8 mouse cellular contexts compared by ENCODE assay signal in genomic region chr7:142470808-142471413, GRCm38 (mm10). TPM values are rescaled to one million over a fixed set of nuclear protein-coding genes. Genes with fewer than 3 reads are reported as not detected.
A peak's percentile ranks its signal among the peaks of the same experiment; 100 is the strongest.
DNase-seq lines count a peak whose midpoint lies in the region; ATAC-seq lines count a peak whose summit lies in the region.

No protein-coding gene starts in this region.

- peaks cover 2% of the 10 kb centered on the region; the same call in 1 of the 2 replicates for H3K4me1 ChIP-seq in brown adipose tissue, adult 24 weeks (ENCODE audit: control insufficient read depth, insufficient read depth, insufficient read length, low read length)
- H3K4me1 ChIP-seq in heart, embryonic 10.5 days, result peaks cover 60% of the 10 kb centered on the region
- H3K4me1 ChIP-seq in neural tube, embryonic 14.5 days (ENCODE audit: control insufficient read depth, insufficient read depth, low read length), result 0 out of 2 replicates have a peak, but pooled peaks cover 7% of the 10 kb centered on the region

- WGBS in heart, embryonic 10.5 days, result 15% methylated on average over 4 of the region's 4 CpGs
- 28% methylated on average over 4 of the region's 4 CpGs for WGBS in neural tube, embryonic 14.5 days

- no peak overlapping the region for H3K4me3 ChIP-seq in brown adipose tissue, adult 24 weeks (ENCODE audit: insufficient read depth, low read depth, low read length)
- no peak overlapping the region for H3K4me3 ChIP-seq in heart, embryonic 10.5 days
- H3K4me3 ChIP-seq in neural tube, embryonic 14.5 days (ENCODE audit: low read depth, low read length), result no peak overlapping the region

- 0 out of 2 replicates have a peak, but pooled peaks have one; percentile 34 for ATAC-seq in neural tube, embryonic 14.5 days (ENCODE audit: low read depth)

- intact Hi-C loops in left cerebral cortex, postnatal 4 days (cut with DNase I), result no loop called here

- H3K27ac ChIP-seq in brown adipose tissue, adult 24 weeks (replicated peaks; ENCODE audit: low read depth, low read length), result 0 out of 2 replicates have a peak overlapping the region, but pooled peaks have one; percentile 12
- H3K27ac ChIP-seq in heart, embryonic 10.5 days, result peak overlapping the region; percentile 99
- no peak overlapping the region for H3K27ac ChIP-seq in neural tube, embryonic 14.5 days (ENCODE audit: low read depth, low read length)

- H3K9me3 ChIP-seq in heart, embryonic 10.5 days, result no peaks in the 10 kb centered on the region
- no peaks in the 10 kb centered on the region for H3K9me3 ChIP-seq in neural tube, embryonic 14.5 days (ENCODE audit: control insufficient read depth, low read length)

- DNase-seq in left cerebral cortex, postnatal 4 days, result peak; percentile 64
- no peak for DNase-seq in left cerebral cortex, adult 8-10 months (ENCODE audit: low spot score in 2 of 2)
- peak; percentile 89 for DNase-seq in heart, embryonic 10.5 days (ENCODE audit: low spot score)
- peak; percentile 85 to 88 for DNase-seq in kidney, postnatal 4 days
- no peak for DNase-seq in c-Kit-positive CD71-positive TER-119-positive erythroid progenitor cells, embryonic 14.5 days (ENCODE audit: low spot score)
- DNase-seq in frontal cortex, adult 2 months (ENCODE audit: extremely low spot score in 1 of 2, low spot score in 1 of 2), result no peak

- H3K4me2 ChIP-seq in neural tube, embryonic 14.5 days (ENCODE audit: low read depth, low read length), result no peak overlapping the region

- 0 out of 2 replicates have a peak, but pooled peaks cover 4% of the 10 kb centered on the region for H3K27me3 ChIP-seq in heart, embryonic 10.5 days (ENCODE audit: insufficient read depth, poor library complexity, severe bottlenecking)
- H3K27me3 ChIP-seq in neural tube, embryonic 14.5 days (ENCODE audit: control insufficient read depth, insufficient read depth, low read length), result no peaks in the 10 kb centered on the region

- no peak overlapping the region for H3K9ac ChIP-seq in neural tube, embryonic 14.5 days (replicated peaks; ENCODE audit: low read depth, low read length)

- H3K36me3 ChIP-seq in heart, embryonic 10.5 days, result no peaks in the 10 kb centered on the region
- H3K36me3 ChIP-seq in neural tube, embryonic 14.5 days (ENCODE audit: control insufficient read depth, insufficient read depth, low read length), result no peaks in the 10 kb centered on the region

RNA-seq across cellular contexts. Expression of gene Lsp1, which starts 10.3 kb away (rescaled TPM):
- 1 to 10 TPM; 5.5 to 5.7 TPM for total RNA-seq in left cerebral cortex, postnatal 4 days (2021)
- 10 to 100 TPM; 10.8 to 18.8 (median 13.9) TPM for total RNA-seq in left cerebral cortex, adult 8-10 months (2022)
- polyA plus RNA-seq in brown adipose tissue, adult 24 weeks (2012; ENCODE audit: insufficient read depth, insufficient read length, missing spikeins), result 18.0 and 22.8 TPM in 2 replicates
- polyA plus RNA-seq in heart, embryonic 10.5 days (2016; fragmentation: Nextera tagmentation; extraction: Ambion mirVana), result 32.0 and 36.9 TPM in 2 replicates
- polyA plus RNA-seq in neural tube, embryonic 14.5 days (2014; fragmentation: Nextera tagmentation; extraction: Ambion mirVana), result 3.9 and 5.6 TPM in 2 replicates
- polyA plus RNA-seq in frontal cortex, adult 2 months (2012; rRNA removed), result 11.0 and 11.2 TPM in 2 replicates

RNA-seq across cellular contexts. Expression of gene Tnnt3, which starts 27.7 kb away (rescaled TPM):
- total RNA-seq in left cerebral cortex, postnatal 4 days (2021), result 1 to 10 TPM in 1 of 2 experiments, not detected in 1; 1.3 TPM
- 10 to 100 TPM in 1 of 4 experiments, 1 to 10 TPM in 2, under 1 TPM in 1; 0.88 to 14.3 (median 6.5) TPM for total RNA-seq in left cerebral cortex, adult 8-10 months (2022)
- polyA plus RNA-seq in brown adipose tissue, adult 24 weeks (2012; ENCODE audit: insufficient read depth, insufficient read length, missing spikeins), result 455 and 586 TPM in 2 replicates
- polyA plus RNA-seq in heart, embryonic 10.5 days (2016; fragmentation: Nextera tagmentation; extraction: Ambion mirVana), result 9.5 and 10.4 TPM in 2 replicates
- 2.3 and 4.8 TPM in 2 replicates for polyA plus RNA-seq in neural tube, embryonic 14.5 days (2014; fragmentation: Nextera tagmentation; extraction: Ambion mirVana)
- 0.50 and 1.8 TPM in 2 replicates for polyA plus RNA-seq in frontal cortex, adult 2 months (2012; rRNA removed)

RNA-seq across cellular contexts. Expression of gene Tnni2, which starts 29.3 kb away (rescaled TPM):
- total RNA-seq in left cerebral cortex, postnatal 4 days (2021), result not detected
- 1 to 10 TPM; 1.9 to 9.6 (median 5.2) TPM for total RNA-seq in left cerebral cortex, adult 8-10 months (2022)
- polyA plus RNA-seq in brown adipose tissue, adult 24 weeks (2012; ENCODE audit: insufficient read depth, insufficient read length, missing spikeins), result 232 and 484 TPM in 2 replicates
- 51.9 and 56.4 TPM in 2 replicates for polyA plus RNA-seq in heart, embryonic 10.5 days (2016; fragmentation: Nextera tagmentation; extraction: Ambion mirVana)
- 1.4 and 4.3 TPM in 2 replicates for polyA plus RNA-seq in neural tube, embryonic 14.5 days (2014; fragmentation: Nextera tagmentation; extraction: Ambion mirVana)
- polyA plus RNA-seq in frontal cortex, adult 2 months (2012; rRNA removed), result 1.7 and 2.0 TPM in 2 replicates

RNA-seq across cellular contexts. Expression of gene Syt8, which starts 36.3 kb away (rescaled TPM):
- total RNA-seq in left cerebral cortex, postnatal 4 days (2021), result not detected
- total RNA-seq in left cerebral cortex, adult 8-10 months (2022), result not detected
- polyA plus RNA-seq in brown adipose tissue, adult 24 weeks (2012; ENCODE audit: insufficient read depth, insufficient read length, missing spikeins), result not detected in 2 replicates
- 0.38 and 1.3 TPM in 2 replicates for polyA plus RNA-seq in heart, embryonic 10.5 days (2016; fragmentation: Nextera tagmentation; extraction: Ambion mirVana)
- polyA plus RNA-seq in neural tube, embryonic 14.5 days (2014; fragmentation: Nextera tagmentation; extraction: Ambion mirVana), result not detected in 2 replicates
- polyA plus RNA-seq in frontal cortex, adult 2 months (2012; rRNA removed), result not detected in 2 replicates

Comparison
In these comparisons a context has a peak if more than half of its experiments do, and no peak if none do; other contexts are left out.
1. DNase-seq: peak in left cerebral cortex, postnatal 4 days (single experiment), heart, embryonic 10.5 days (single experiment) and kidney, postnatal 4 days (2 of 2); none in left cerebral cortex, adult 8-10 months (0 of 2), c-Kit-positive CD71-positive TER-119-positive erythroid progenitor cells, embryonic 14.5 days (single experiment) and frontal cortex, adult 2 months (0 of 2).
2. RNA of gene Tnnt3, which starts 27.7 kb away (polyA plus RNA-seq): 455 to 586 TPM in brown adipose tissue, adult 24 weeks; 9.5 to 10.4 TPM in heart, embryonic 10.5 days, 2.3 to 4.8 TPM in neural tube, embryonic 14.5 days and 0.50 to 1.8 TPM in frontal cortex, adult 2 months; every median in the first group is over 10 times any median in the second.